Mouse (Mus musculus) kidney, adult 2 months (tissue): ENCODE data around the gene Aplnr. TPM values are rescaled to one million over a fixed set of nuclear protein-coding genes. Genes with fewer than 3 reads are reported as not detected.

Source experiments
- DNase-seq: peaks from one replicate; pipeline ENCODE4 v3.0.0; 2021
- H3K27ac ChIP-seq: fragments of 200-500 bp; 2 replicates; pipeline ENCODE4 v1.5.1; 2012; ENCODE audit warnings: low read depth, low read length, control low read depth, inconsistent platforms; ENCODE audit not compliant: insufficient read depth
- H3K27me3 ChIP-seq: fragments of 200-500 bp; replicated peaks from 2 replicates; pipeline ENCODE4 v1.6.1; 2012; ENCODE audit warnings: mild to moderate bottlenecking, moderate library complexity, low read length, inconsistent platforms; ENCODE audit not compliant: control insufficient read depth, insufficient read depth
- H3K36me3 ChIP-seq: fragments of 200-500 bp; 2 replicates; pipeline ENCODE4 v1.6.1; 2012; ENCODE audit warnings: mild to moderate bottlenecking, moderate library complexity, low read length, inconsistent platforms; ENCODE audit not compliant: control insufficient read depth, insufficient read depth
- H3K4me1 ChIP-seq: fragments of 200-500 bp; 2 replicates; pipeline ENCODE4 v1.6.1; 2011; ENCODE audit warnings: low read length; ENCODE audit not compliant: control insufficient read depth, insufficient read depth
- H3K4me3 ChIP-seq: fragments of 200-500 bp; 2 replicates; pipeline ENCODE4 v1.5.1; 2011; ENCODE audit warnings: mild to moderate bottlenecking, low read depth, low read length, control low read depth; ENCODE audit not compliant: insufficient read depth
- CTCF ChIP-seq: fragments of 200-500 bp; conservative IDR thresholded peaks from 2 replicates; pipeline ENCODE4 v1.5.1; 2011; ENCODE audit warnings: low read depth, mild to moderate bottlenecking, control low read depth, low read length, moderate library complexity, mixed read lengths; ENCODE audit not compliant: insufficient read depth, insufficient read length
- whole genome bisulfite sequencing: fragments of 180-500 bp; shearing (Covaris S2); methylation state at CpG from one replicate; pipeline ENCODE4 v1.1.7; 2018; 5-methylcytosine and 5-hydroxymethylcytosine counted together
- polyA plus RNA-seq: library from polyadenylated mRNA; depleted of rRNA; stranded (reverse); fragments of >200 nt; gene quantifications from 2 replicates; pipeline ENCODE4 v1.2.3, GENCODE M21; 2012; rRNA removed

Gene Aplnr
- polyA plus RNA-seq, 1 experiment, result 16.6 TPM

- TF ChIP-seq CTCF, result no peak
- WGBS, result 70% methylated on average over 6 of the region's 6 CpGs
These were observed 51.6 kb downstream of the Aplnr start for GRCm38 (mm10) chr2:85187582-85188151.

More at GRCm38 (mm10) chr2:85187582-85188151, 51.6 kb downstream of the Aplnr start:
- Histone ChIP-seq H3K27ac (no peak overlapping the region), H3K27me3 (no peaks in the 10 kb centered on the region), H3K36me3 (no peaks in the 10 kb centered on the region), H3K4me3 (no peak overlapping the region), H3K4me1 (no peaks in the 10 kb centered on the region)
- DNase-seq, result no peak

Other genes starting within 250 kb of the Aplnr start
- 1.4 and 1.5 TPM in 2 replicates for gene Rtn4rl2, start 249.5 kb upstream of the Aplnr start, polyA plus RNA-seq
- 60.8 and 62.2 TPM in 2 replicates for gene Slc43a3, start 199.6 kb upstream of the Aplnr start, polyA plus RNA-seq
- 0.16 TPM in 1 of 2 replicates, not detected in the other for gene Prg2, start 155.8 kb upstream of the Aplnr start, polyA plus RNA-seq
- 0.28 TPM in 1 of 2 replicates, not detected in the other for gene Prg3, start 148.0 kb upstream of the Aplnr start, polyA plus RNA-seq
- gene Ssrp1, start 99.0 kb upstream of the Aplnr start, polyA plus RNA-seq, result 70.2 and 78.9 TPM in 2 replicates
- gene P2rx3, start 98.8 kb upstream of the Aplnr start, polyA plus RNA-seq, result 0.80 and 0.90 TPM in 2 replicates
- 46.9 and 47.0 TPM in 2 replicates for gene Tnks1bp1, start 88.2 kb upstream of the Aplnr start, polyA plus RNA-seq
- gene Lrrc55, start 61.0 kb downstream of the Aplnr start, polyA plus RNA-seq, result 0.52 and 0.61 TPM in 2 replicates
- not detected in 2 replicates for gene Olfr987, start 203.1 kb downstream of the Aplnr start, polyA plus RNA-seq
- gene Olfr988, start 227.0 kb downstream of the Aplnr start, polyA plus RNA-seq, result not detected in 2 replicates